Mouse (Mus musculus): ENCODE data around the gene Cd1d1. TPM values are rescaled to one million over a fixed set of nuclear protein-coding genes. Genes with fewer than 3 reads are reported as not detected.
"Not testable (repeated sequence)": the region's sequence is repeated elsewhere in the genome, so short reads cannot be mapped to it uniquely, and the experiment has no call there.

Cd1d1 gene
- polyA plus RNA-seq, 1 experiment from 2014 or later = 87.1 TPM

DNA sequence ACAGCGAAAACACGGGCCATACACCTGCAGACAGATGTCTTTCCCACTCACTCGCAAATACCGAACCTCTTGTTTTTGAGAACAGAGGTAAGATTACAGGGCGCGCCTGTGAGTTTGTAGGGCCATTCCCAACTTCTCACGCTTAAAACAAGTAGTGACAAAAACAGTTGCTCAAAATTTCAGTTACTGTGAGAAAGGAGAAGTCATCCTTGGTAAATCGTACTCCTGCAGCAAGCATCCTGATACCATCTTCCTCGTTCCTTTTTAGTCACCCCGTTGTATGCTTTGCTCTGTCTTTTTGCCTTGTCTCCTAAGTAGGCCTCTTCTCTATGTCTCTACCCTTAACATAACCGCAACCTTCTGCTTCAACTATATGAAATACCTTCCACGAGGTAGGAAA, 810 bp upstream of the Cd1d1 start:
- H3K4me2 ChIP-seq = peak overlapping the region; percentile 59; the same call in 1 of the 2 replicates
- no peak overlapping the region for H3K9ac ChIP-seq
- WGBS = 94% methylated on average over 12 of the region's 12 CpGs
- no peak overlapping the region for H3K4me3 ChIP-seq
- H3K4me1 ChIP-seq (replicated peaks) = peaks cover 14% of the 10 kb centered on the region
- ATAC-seq (ENCODE audit: low FRiP score) = no peak
- no peaks in the 10 kb centered on the region for H3K36me3 ChIP-seq
- H3K27me3 ChIP-seq = no peaks in the 10 kb centered on the region
- no peak overlapping the region for H3K27ac ChIP-seq
- H3K9me3 ChIP-seq = no peaks in the 10 kb centered on the region

DNA sequence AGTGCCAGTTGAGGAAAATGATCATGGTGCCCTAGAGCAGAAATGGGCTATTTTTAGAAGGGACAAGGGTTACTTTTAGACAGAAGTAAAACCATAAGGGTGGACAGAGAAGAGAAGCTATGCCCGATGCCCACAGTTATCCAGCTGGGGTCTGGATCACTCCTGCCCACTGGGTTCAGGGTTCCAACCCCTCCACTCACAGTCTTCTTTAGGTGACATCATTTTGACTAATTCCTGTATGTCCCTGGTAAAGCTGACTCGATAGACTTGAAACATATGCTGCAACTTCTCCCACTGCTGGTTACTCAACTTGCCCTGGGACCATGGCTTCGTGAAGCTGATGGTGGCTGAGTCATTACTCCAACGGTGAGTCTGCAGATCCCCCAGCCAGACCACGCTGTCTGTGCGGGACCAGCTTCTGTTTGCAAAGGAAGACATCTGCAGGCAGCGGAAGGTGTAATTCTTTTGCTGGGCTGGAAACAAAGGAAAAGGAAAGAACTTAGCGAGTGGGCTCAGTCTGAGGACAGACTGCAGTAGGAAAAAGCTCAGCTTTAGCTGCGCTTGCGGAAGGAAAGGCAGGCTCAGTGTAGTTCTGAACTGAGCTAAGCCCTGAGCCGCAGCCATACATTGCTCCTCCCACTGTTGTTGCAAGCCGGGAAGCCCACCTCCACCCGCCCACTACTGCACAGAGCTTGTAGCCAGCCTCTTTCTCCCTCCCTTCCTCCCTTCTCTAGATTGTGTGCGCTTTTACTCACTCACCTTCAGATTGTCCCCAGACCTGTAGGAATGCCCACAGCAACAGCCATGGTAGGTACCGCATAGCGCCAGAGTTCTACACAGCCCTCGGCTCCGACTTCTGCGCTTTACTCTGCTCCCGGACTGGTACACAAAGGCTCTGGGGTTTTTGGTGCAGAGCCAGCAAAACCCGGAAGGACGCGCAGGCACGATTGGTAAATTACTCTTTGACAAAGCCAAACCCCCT, 517 bp downstream of the Cd1d1 start:
- peak overlapping the region; percentile 59 for H3K4me2 ChIP-seq
- H3K27ac ChIP-seq = peak overlapping the region; percentile 91
- peak overlapping the region; percentile 56 for H3K4me3 ChIP-seq
- peaks cover 14% of the 10 kb centered on the region for H3K4me1 ChIP-seq (replicated peaks)
- H3K9ac ChIP-seq = peak overlapping the region; percentile 78
- peak; percentile 98 for ATAC-seq (ENCODE audit: low FRiP score)
- H3K9me3 ChIP-seq, H3K36me3 ChIP-seq, H3K27me3 ChIP-seq: not testable (repeated sequence)
- whole genome bisulfite sequencing = 5% methylated on average over 24 of the region's 24 CpGs

DNA sequence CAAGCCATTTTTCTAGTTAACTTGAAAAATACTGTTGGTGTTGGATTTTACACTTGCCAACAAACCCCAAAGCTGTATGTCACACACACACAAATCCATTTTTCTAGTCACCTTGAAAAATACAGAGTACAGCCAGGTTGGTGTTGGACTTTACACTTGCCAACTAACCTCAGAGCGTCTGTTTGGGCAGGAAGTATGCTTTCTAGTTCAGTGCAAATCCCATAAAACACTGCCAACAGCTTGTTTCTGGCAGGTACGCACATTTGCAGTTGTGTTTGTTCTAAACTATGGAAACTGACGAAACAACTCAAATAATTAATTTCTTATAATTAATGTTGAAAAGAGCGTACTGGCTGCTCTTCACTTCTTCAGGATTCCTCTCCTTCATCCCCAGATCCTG, 3.1 kb downstream of the Cd1d1 start:
- Histone ChIP-seq H3K27me3 (no peaks in the 10 kb centered on the region), H3K9ac (no peak overlapping the region), H3K4me3 (no peak overlapping the region), H3K4me2 (no peak overlapping the region), H3K4me1 (replicated peaks) (peaks cover 14% of the 10 kb centered on the region), H3K27ac (no peak overlapping the region), H3K36me3 (no peaks in the 10 kb centered on the region), H3K9me3 (no peaks in the 10 kb centered on the region)
- ATAC-seq (ENCODE audit: low FRiP score) = no peak
- 93% methylated on average over 4 of the region's 4 CpGs for WGBS

DNA sequence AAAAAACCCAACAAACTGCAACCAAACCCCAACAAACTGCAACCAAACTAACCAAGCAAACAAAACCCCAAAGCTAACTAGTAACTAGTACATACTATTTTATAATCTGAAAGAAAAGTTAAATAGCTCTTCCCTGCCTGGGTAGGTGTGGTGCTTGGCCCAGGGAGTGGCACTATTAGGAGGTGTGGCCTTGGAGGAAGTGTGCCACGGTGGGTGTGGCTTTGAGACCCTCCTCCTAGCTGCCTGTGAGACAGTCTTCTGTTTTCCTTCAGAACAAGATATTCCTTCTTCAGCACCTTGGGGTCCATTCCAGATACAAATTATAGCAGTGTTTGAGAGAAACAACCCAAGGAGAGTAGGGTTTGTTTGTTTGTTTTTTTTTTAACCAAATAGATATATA, 3.9 kb downstream of the Cd1d1 start:
- no peak for ATAC-seq (ENCODE audit: low FRiP score)
- Histone ChIP-seq H3K4me3 (no peak overlapping the region), H3K27me3 (no peaks in the 10 kb centered on the region), H3K4me1 (replicated peaks) (peaks cover 14% of the 10 kb centered on the region), H3K9me3 (no peaks in the 10 kb centered on the region), H3K36me3 (no peaks in the 10 kb centered on the region), H3K4me2 (no peak overlapping the region), H3K9ac (no peak overlapping the region), H3K27ac (no peak overlapping the region)
- WGBS = 64% methylated on average over 1 of the region's 1 CpGs

DNA sequence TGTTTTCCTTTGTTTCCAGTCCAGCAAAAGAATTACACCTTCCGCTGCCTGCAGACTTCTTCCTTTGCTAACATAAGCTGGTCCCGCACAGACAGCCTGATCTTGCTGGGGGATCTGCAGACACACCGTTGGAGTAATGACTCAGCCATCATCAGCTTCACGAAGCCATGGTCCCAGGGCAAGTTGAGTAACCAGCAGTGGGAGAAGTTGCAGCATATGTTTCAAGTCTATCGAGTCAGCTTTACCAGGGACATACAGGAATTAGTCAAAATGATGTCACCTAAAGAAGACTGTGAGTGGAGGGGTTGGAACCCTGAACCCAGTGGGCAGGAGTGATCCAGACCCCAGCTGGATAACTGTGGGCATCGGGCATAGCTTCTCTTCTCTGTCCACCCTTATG, 12.3 kb downstream of the Cd1d1 start:
- WGBS = 42% methylated on average over 6 of the region's 6 CpGs
- H3K4me1 ChIP-seq (replicated peaks); H3K27ac ChIP-seq; H3K27me3 ChIP-seq; H3K9me3 ChIP-seq; H3K36me3 ChIP-seq; ATAC-seq (ENCODE audit: low FRiP score): not testable (repeated sequence)
- peak overlapping the region; percentile 51 for H3K4me2 ChIP-seq
- peak overlapping the region; percentile 25 for H3K4me3 ChIP-seq
- H3K9ac ChIP-seq = peak overlapping the region; percentile 46; the same call in 1 of the 2 replicates

DNA sequence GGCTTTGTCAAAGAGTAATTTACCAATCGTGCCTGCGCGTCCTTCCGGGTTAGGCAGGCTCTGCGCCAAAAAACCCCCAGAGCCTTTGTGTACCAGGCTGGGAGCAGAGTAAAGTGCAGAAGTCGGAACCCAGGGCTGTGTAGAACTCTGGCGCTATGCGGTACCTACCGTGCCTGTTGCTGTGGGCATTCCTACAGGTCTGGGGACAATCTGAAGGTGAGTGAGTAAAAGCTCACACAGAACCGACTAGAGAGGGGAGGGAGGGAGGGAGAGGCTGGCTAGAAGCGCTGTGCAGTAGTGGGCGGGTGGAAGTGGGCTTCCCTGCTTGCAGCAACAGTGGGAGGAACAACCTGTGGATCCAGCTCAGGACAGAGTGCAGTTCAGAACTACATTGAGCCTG, 12.8 kb downstream of the Cd1d1 start:
- WGBS = 13% methylated on average over 12 of the region's 12 CpGs
- Histone ChIP-seq H3K4me2 (peak overlapping the region; percentile 51), H3K4me3 (peak overlapping the region; percentile 25), H3K27ac (no peak overlapping the region), H3K27me3 (no peaks in the 10 kb centered on the region), H3K9ac (peak overlapping the region; percentile 46; the same call in 1 of the 2 replicates), H3K36me3 (no peaks in the 10 kb centered on the region), H3K9me3 (no peaks in the 10 kb centered on the region), H3K4me1 (replicated peaks) (peaks cover 6% of the 10 kb centered on the region)
- ATAC-seq (ENCODE audit: low FRiP score) = no peak

DNA sequence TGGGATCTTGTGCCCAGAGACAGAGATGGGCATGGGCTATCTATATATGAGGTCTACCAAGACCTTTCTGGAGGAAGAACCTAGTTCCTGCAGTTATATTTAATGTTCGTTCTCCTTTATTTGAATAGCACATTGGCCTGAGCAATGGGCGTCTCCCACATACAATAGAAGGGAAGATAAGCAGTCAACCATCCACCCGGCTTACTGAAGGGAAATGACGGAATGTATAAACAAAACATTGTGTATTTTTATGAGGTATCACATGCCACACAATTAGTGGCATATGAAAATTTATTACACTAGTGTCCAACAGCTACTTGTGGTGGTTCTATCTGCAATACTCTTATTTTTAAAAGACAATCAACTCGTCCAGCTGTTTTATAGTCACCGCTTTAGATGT, 15.9 kb downstream of the Cd1d1 start:
- H3K27ac ChIP-seq = no peak overlapping the region
- ATAC-seq (ENCODE audit: low FRiP score) = no peak
- no peak overlapping the region for H3K4me3 ChIP-seq
- no peak overlapping the region for H3K4me2 ChIP-seq
- no peak overlapping the region for H3K9ac ChIP-seq
- H3K36me3 ChIP-seq = no peaks in the 10 kb centered on the region
- no peaks in the 10 kb centered on the region for H3K9me3 ChIP-seq
- peaks cover 6% of the 10 kb centered on the region for H3K4me1 ChIP-seq (replicated peaks)
- H3K27me3 ChIP-seq = no peaks in the 10 kb centered on the region
- 94% methylated on average over 6 of the region's 6 CpGs for WGBS

DNA sequence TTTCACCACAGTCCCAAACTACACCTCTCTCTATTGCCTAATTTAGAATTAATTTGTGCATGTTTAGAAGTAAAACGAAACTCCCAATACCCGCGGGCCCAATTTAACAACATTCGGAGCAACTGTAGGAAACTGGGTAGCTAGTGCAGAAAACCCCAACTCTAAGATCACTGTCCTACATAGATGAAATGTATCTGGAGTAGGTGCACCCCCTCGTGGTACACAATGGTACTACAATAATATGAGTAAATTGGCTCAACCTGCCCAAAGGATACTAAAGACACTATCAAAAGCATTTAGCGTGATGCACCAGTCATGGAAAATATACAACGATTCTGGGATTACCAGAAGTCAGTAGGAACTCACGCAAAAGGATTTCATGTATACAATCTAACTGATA, 22.7 kb downstream of the Cd1d1 start:
- Histone ChIP-seq H3K36me3 (no peaks in the 10 kb centered on the region), H3K9ac (no peak overlapping the region), H3K4me2 (no peak overlapping the region), H3K27me3 (no peaks in the 10 kb centered on the region), H3K27ac (no peak overlapping the region), H3K4me1 (replicated peaks) (no peaks in the 10 kb centered on the region), H3K4me3 (no peak overlapping the region), H3K9me3 (no peaks in the 10 kb centered on the region)
- peak; percentile 52; the same call in 1 of the 2 replicates for ATAC-seq (ENCODE audit: low FRiP score)
- 21% methylated on average over 8 of the region's 8 CpGs for WGBS

DNA sequence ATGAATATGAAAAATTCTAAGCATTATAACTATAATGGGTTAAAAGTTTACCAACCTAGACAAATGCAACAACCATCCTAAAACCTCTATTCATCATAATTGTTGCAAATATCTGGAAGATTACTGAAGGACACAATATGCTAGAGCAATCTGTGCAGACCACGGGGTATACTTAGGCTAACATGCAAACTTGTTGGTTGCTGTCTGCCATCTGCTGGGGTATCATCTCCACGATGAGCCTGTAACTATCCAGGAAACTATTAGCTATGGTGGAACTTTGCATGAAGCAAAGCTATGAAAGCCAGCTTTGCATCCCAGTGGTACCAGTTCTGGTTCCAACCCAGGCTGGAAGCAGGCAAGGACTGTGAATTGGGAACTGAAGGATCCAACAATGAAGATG, 24.1 kb downstream of the Cd1d1 start:
- H3K27me3 ChIP-seq = no peaks in the 10 kb centered on the region
- no peak overlapping the region for H3K27ac ChIP-seq
- no peaks in the 10 kb centered on the region for H3K4me1 ChIP-seq (replicated peaks)
- H3K36me3 ChIP-seq = no peaks in the 10 kb centered on the region
- 77% methylated on average over 2 of the region's 2 CpGs for WGBS
- H3K9ac ChIP-seq = no peak overlapping the region
- no peak for ATAC-seq (ENCODE audit: low FRiP score)
- no peak overlapping the region for H3K4me2 ChIP-seq
- no peak overlapping the region for H3K4me3 ChIP-seq
- H3K9me3 ChIP-seq = no peaks in the 10 kb centered on the region

DNA sequence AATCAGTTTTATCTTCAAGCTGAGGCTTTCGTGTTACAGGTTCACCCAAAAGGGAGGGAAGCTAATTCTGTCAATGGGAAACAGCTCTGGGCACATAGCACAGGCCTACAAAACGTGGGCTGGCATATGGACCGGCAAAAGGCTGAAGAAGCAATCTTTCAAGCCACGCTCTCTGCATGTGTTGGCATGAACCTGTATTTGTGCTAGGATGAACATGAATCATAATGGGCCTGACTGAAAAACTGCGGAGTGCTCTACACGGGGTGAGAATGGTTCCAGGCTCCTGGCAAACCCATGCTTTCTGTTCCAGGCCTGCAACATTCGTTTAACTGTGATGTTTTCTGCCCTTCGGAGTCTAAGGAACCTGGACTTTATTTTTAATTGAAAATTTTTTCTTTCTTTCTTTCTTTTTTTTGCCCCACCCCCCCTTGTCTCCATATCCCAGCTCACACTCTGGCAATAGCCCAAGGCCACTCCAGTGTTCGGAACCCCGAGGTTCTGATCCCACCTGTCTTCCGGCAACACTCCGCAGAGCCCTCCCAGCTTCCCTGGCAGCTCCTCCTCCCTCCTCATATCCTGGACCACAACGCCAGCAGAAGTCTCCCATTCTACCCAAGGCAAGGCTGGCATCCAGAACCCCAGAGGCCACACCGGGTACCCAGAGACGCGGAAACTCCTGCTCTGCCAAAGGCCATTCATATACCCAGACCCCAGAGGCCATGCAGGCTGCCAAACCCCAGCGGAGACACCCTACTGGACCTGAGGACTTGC, 36.4 kb downstream of the Cd1d1 start:
- no peak overlapping the region for H3K9ac ChIP-seq
- H3K27ac ChIP-seq = no peak overlapping the region
- no peaks in the 10 kb centered on the region for H3K36me3 ChIP-seq
- H3K4me3 ChIP-seq = no peak overlapping the region
- no peak for ATAC-seq (ENCODE audit: low FRiP score)
- no peaks in the 10 kb centered on the region for H3K27me3 ChIP-seq
- no peak overlapping the region for H3K4me2 ChIP-seq
- no peaks in the 10 kb centered on the region for H3K4me1 ChIP-seq (replicated peaks)
- no peaks in the 10 kb centered on the region for H3K9me3 ChIP-seq
- WGBS = 87% methylated on average over 17 of the region's 17 CpGs

DNA sequence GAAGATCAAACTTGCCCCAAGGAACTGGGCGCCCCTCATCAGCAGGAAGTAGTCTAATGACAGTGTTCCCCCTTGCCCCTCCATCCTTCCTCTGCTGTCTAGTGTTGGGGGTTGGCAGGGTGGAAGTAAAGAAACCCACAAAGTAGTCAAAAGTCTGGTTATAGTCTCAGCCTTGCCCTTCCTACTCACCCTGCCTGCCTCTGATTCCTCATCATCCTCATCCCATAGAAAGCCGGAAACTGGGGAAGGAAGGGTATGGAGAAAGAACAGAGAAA, 37.9 kb downstream of the Cd1d1 start:
- H3K4me2 ChIP-seq = no peak overlapping the region
- no peak for ATAC-seq (ENCODE audit: low FRiP score)
- no peaks in the 10 kb centered on the region for H3K4me1 ChIP-seq (replicated peaks)
- no peaks in the 10 kb centered on the region for H3K27me3 ChIP-seq
- 92% methylated on average over 2 of the region's 2 CpGs for WGBS
- H3K9ac ChIP-seq = no peak overlapping the region
- no peaks in the 10 kb centered on the region for H3K36me3 ChIP-seq
- H3K4me3 ChIP-seq = no peak overlapping the region
- H3K9me3 ChIP-seq = no peaks in the 10 kb centered on the region
- H3K27ac ChIP-seq = no peak overlapping the region

DNA sequence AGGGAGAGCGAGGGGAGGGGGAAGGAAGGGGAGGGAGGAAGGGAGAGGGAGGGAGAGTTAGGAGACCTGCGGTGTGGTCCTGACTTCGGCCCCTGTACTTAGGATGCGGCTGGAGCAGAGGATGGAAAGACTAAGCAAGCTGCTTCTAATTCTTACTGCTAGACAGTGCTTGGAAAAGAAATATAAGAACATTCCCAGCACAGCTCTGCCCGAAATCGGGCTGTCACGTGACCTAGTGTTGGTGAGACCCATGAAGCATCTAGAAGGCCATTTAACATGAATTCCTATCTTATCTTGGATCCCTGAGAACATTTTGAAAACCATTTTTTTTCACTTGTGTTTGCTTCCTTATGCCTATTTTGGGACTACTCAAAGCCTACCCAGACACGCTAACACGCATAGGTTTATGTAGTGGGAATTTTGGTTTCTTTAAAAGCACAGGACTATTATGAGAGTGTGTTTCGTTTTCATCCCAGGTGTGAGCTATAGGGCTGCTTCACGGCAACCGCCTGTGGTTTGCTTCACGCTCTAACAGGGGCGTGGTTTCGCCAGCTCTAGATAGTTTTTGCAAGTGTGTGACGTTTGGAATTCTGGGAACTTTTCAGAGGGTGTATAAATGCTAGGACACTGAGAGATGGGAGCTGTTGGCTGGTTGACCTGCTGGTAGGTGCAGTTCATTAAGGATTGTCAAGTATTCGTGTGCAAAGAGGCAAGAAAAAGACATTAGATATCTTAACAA, 38.4 kb downstream of the Cd1d1 start:
- Histone ChIP-seq H3K36me3 (no peaks in the 10 kb centered on the region), H3K9me3 (no peaks in the 10 kb centered on the region), H3K4me2 (no peak overlapping the region), H3K4me1 (replicated peaks) (no peaks in the 10 kb centered on the region), H3K4me3 (no peak overlapping the region), H3K27ac (no peak overlapping the region), H3K9ac (no peak overlapping the region), H3K27me3 (no peaks in the 10 kb centered on the region)
- no peak for ATAC-seq (ENCODE audit: low FRiP score)
- WGBS = 90% methylated on average over 17 of the region's 17 CpGs

Data from hindbrain, embryonic 13.5 days (tissue).